16 mouse cellular contexts compared by ENCODE assay signal in genomic region chr9:14184261-14184660, GRCm38 (mm10).
"Had no signal": no experiment of that assay in that cellular context is flagged by ENCODE, and none has a peak within 500 bp of the region (broad histone marks: within the 10 kb centered on the region; RNA-seq: fewer than 3 reads in every experiment).

No protein-coding gene starts in this region.

- H3K4me3 ChIP-seq: lung, embryonic 15.5 days; megakaryocyte, embryonic 14.5 days; midbrain, embryonic 12.5 days; midbrain, embryonic 15.5 days; neural tube, embryonic 12.5 days; stomach, embryonic 15.5 days had no signal

- H3K4me2 ChIP-seq: lung, embryonic 15.5 days; midbrain, embryonic 12.5 days; midbrain, embryonic 15.5 days; neural tube, embryonic 12.5 days; stomach, embryonic 15.5 days had no signal

- ATAC-seq: lung, postnatal 0 days; midbrain, embryonic 15.5 days had no signal

- DNase-seq: lung, adult 2 months; lung, postnatal 14 days; lung, postnatal 36 days; right cerebral cortex, postnatal 14 days; thymus, adult 2 months; thymus, postnatal 25 days; thymus, postnatal 4 days had no signal

- H3K36me3 ChIP-seq: lung, embryonic 15.5 days; midbrain, embryonic 12.5 days; midbrain, embryonic 15.5 days; neural tube, embryonic 12.5 days; stomach, embryonic 15.5 days had no signal

- H3K4me1 ChIP-seq: lung, embryonic 15.5 days; midbrain, embryonic 15.5 days; neural tube, embryonic 12.5 days; stomach, embryonic 15.5 days had no signal

- H3K9me3 ChIP-seq: lung, embryonic 15.5 days; midbrain, embryonic 12.5 days; midbrain, embryonic 15.5 days; neural tube, embryonic 12.5 days; stomach, embryonic 15.5 days had no signal

- H3K9ac ChIP-seq: lung, embryonic 15.5 days; midbrain, embryonic 12.5 days; midbrain, embryonic 15.5 days; neural tube, embryonic 12.5 days; stomach, embryonic 15.5 days had no signal

- H3K27me3 ChIP-seq: lung, embryonic 15.5 days; midbrain, embryonic 12.5 days; midbrain, embryonic 15.5 days; neural tube, embryonic 12.5 days; stomach, embryonic 15.5 days had no signal

- H3K27ac ChIP-seq: lung, embryonic 15.5 days; macrophage; midbrain, embryonic 12.5 days; midbrain, embryonic 15.5 days; neural tube, embryonic 12.5 days; stomach, embryonic 15.5 days; stomach, postnatal 0 days had no signal
